Mouse (Mus musculus) forebrain, embryonic 15.5 days (tissue): ENCODE measurements around the gene Fgfr4. TPM values are rescaled to one million over a fixed set of nuclear protein-coding genes. Genes with fewer than 3 reads are reported as not detected.

Source experiments
- ATAC-seq: fragments of 200-750 bp; cut with Nextera tagmentation; replicated peaks from 2 replicates; pipeline ENCODE4 v1.8.0; 2017; ENCODE audit warnings: mild to moderate bottlenecking, moderate TSS enrichment, moderate library complexity
- H3K27ac ChIP-seq: fragments of 300-500 bp; sonication (generic); replicated peaks from 2 replicates; pipeline ENCODE4 v1.5.1; 2015; ENCODE audit warnings: mild to moderate bottlenecking, inconsistent platforms
- H3K27me3 ChIP-seq: fragments of 300-500 bp; sonication (generic); 2 replicates; pipeline ENCODE4 v1.6.1; 2015; ENCODE audit warnings: inconsistent platforms
- H3K36me3 ChIP-seq: fragments of 300-500 bp; sonication (generic); 2 replicates; pipeline ENCODE4 v1.6.1; 2015; ENCODE audit warnings: mild to moderate bottlenecking, inconsistent platforms
- H3K4me1 ChIP-seq: fragments of 300-500 bp; sonication (generic); 2 replicates; pipeline ENCODE4 v1.6.1; 2015; ENCODE audit warnings: inconsistent platforms
- H3K4me2 ChIP-seq: fragments of 300-500 bp; sonication (generic); replicated peaks from 2 replicates; pipeline ENCODE4 v1.6.1; 2015; ENCODE audit warnings: mild to moderate bottlenecking, inconsistent platforms
- H3K4me3 ChIP-seq: fragments of 300-500 bp; sonication (generic); 2 replicates; pipeline ENCODE4 v1.5.1; 2015; ENCODE audit warnings: mild to moderate bottlenecking, inconsistent platforms
- H3K9ac ChIP-seq: fragments of 300-500 bp; sonication (generic); replicated peaks from 2 replicates; pipeline ENCODE4 v1.6.1; 2015; ENCODE audit warnings: mild to moderate bottlenecking, inconsistent platforms
- H3K9me3 ChIP-seq: fragments of 300-500 bp; sonication (generic); 2 replicates; pipeline ENCODE4 v1.6.1; 2016; ENCODE audit warnings: inconsistent platforms
- WGBS: fragments of 180-500 bp; shearing (Covaris S2); methylation state at CpG from one replicate; pipeline ENCODE4 v1.1.7; 2015; ENCODE audit warnings: mixed read lengths; 5-methylcytosine and 5-hydroxymethylcytosine counted together
- polyA plus RNA-seq: library from polyadenylated mRNA; unstranded; fragments of >200 nt; fragmentation: Nextera tagmentation; extraction: Ambion mirVana; gene quantifications from 2 replicates; pipeline ENCODE4 v1.2.1, GENCODE M21; 2015

Fgfr4 gene
- polyA plus RNA-seq, 1 experiment from 2014 or later, result 1.1 TPM

- peaks cover 11% of the 10 kb centered on the region for H3K4me1 ChIP-seq
- 83% methylated on average over 5 of the region's 5 CpGs for WGBS
These were observed 1.5 kb downstream of the Fgfr4 start for GRCm38 (mm10) chr13:55153951-55154350.

GRCm38 (mm10) chr13:55162365-55162764 lies 9.9 kb downstream of the Fgfr4 start:
- Histone ChIP-seq H3K4me1 (no peaks in the 10 kb centered on the region), H3K9ac (no peak overlapping the region), H3K4me3 (no peak overlapping the region), H3K4me2 (no peak overlapping the region), H3K36me3 (no peaks in the 10 kb centered on the region), H3K27me3 (no peaks in the 10 kb centered on the region), H3K27ac (no peak overlapping the region), H3K9me3 (no peaks in the 10 kb centered on the region)
- ATAC-seq, result no peak
- WGBS, result 70% methylated on average over 7 of the region's 7 CpGs

More at GRCm38 (mm10) chr13:55153951-55154350, 1.5 kb downstream of the Fgfr4 start:
- no peak for ATAC-seq
- Histone ChIP-seq H3K27me3 (peaks cover 7% of the 10 kb centered on the region; the same call in 1 of the 2 replicates), H3K4me3 (no peak overlapping the region), H3K9me3 (no peaks in the 10 kb centered on the region), H3K9ac (no peak overlapping the region), H3K27ac (no peak overlapping the region), H3K36me3 (no peaks in the 10 kb centered on the region), H3K4me2 (no peak overlapping the region)

GRCm38 (mm10) chr13:55163553-55163952 lies 11.1 kb downstream of the Fgfr4 start:
- Histone ChIP-seq H3K9ac (no peak overlapping the region), H3K9me3 (no peaks in the 10 kb centered on the region), H3K4me2 (no peak overlapping the region), H3K4me3 (no peak overlapping the region), H3K36me3 (no peaks in the 10 kb centered on the region), H3K27ac (no peak overlapping the region), H3K4me1 (peaks cover 1% of the 10 kb centered on the region; the same call in 1 of the 2 replicates), H3K27me3 (no peaks in the 10 kb centered on the region)
- 73% methylated on average over 5 of the region's 5 CpGs for WGBS
- ATAC-seq, result no peak

GRCm38 (mm10) chr13:55165831-55166339 lies 13.4 kb downstream of the Fgfr4 start:
- ATAC-seq, result no peak
- H3K4me2 ChIP-seq, result no peak overlapping the region
- H3K36me3 ChIP-seq, result no peaks in the 10 kb centered on the region
- no peaks in the 10 kb centered on the region for H3K27me3 ChIP-seq
- no peaks in the 10 kb centered on the region for H3K9me3 ChIP-seq
- H3K9ac ChIP-seq, result no peak overlapping the region
- no peak overlapping the region for H3K27ac ChIP-seq
- WGBS, result 92% methylated on average over 16 of the region's 16 CpGs
- H3K4me1 ChIP-seq, result peaks cover 12% of the 10 kb centered on the region
- H3K4me3 ChIP-seq, result no peak overlapping the region

- Histone ChIP-seq H3K27me3 (no peaks in the 10 kb centered on the region), H3K4me3 (no peak overlapping the region), H3K4me1 (peaks cover 24% of the 10 kb centered on the region), H3K27ac (no peak overlapping the region), H3K9me3 (no peaks in the 10 kb centered on the region), H3K36me3 (no peaks in the 10 kb centered on the region), H3K4me2 (no peak overlapping the region), H3K9ac (no peak overlapping the region)
- WGBS, result 89% methylated on average over 32 of the region's 32 CpGs
- ATAC-seq, result no peak
These were observed 14.6 kb downstream of the Fgfr4 start for GRCm38 (mm10) chr13:55166806-55167725.

- Histone ChIP-seq H3K4me1 (peaks cover 30% of the 10 kb centered on the region), H3K36me3 (no peaks in the 10 kb centered on the region), H3K9me3 (no peaks in the 10 kb centered on the region), H3K27me3 (no peaks in the 10 kb centered on the region), H3K4me2 (no peak overlapping the region), H3K9ac (no peak overlapping the region), H3K4me3 (no peak overlapping the region), H3K27ac (no peak overlapping the region)
- ATAC-seq, result no peak
- 89% methylated on average over 11 of the region's 11 CpGs for WGBS
These were observed 15.4 kb downstream of the Fgfr4 start for GRCm38 (mm10) chr13:55167798-55168197.

GRCm38 (mm10) chr13:55168255-55168654 lies 15.8 kb downstream of the Fgfr4 start:
- Histone ChIP-seq H3K4me3 (no peak overlapping the region), H3K4me1 (peaks cover 30% of the 10 kb centered on the region), H3K27ac (peak overlapping the region; percentile 54; the same call in 1 of the 2 replicates), H3K36me3 (no peaks in the 10 kb centered on the region), H3K4me2 (no peak overlapping the region), H3K9me3 (no peaks in the 10 kb centered on the region), H3K9ac (no peak overlapping the region), H3K27me3 (no peaks in the 10 kb centered on the region)
- WGBS, result 93% methylated on average over 5 of the region's 5 CpGs
- ATAC-seq, result no peak

GRCm38 (mm10) chr13:55168958-55169369 lies 16.5 kb downstream of the Fgfr4 start:
- Histone ChIP-seq H3K9ac (peak overlapping the region; percentile 15; the same call in 1 of the 2 replicates), H3K4me2 (no peak overlapping the region), H3K4me1 (peaks cover 30% of the 10 kb centered on the region), H3K36me3 (no peaks in the 10 kb centered on the region), H3K27ac (peak overlapping the region; percentile 54), H3K4me3 (no peak overlapping the region), H3K27me3 (no peaks in the 10 kb centered on the region), H3K9me3 (no peaks in the 10 kb centered on the region)
- ATAC-seq, result peak; percentile 83
- WGBS, result 66% methylated on average over 13 of the region's 13 CpGs

GRCm38 (mm10) chr13:55171517-55172335 lies 19.3 kb downstream of the Fgfr4 start:
- H3K27ac ChIP-seq, result peak overlapping the region; percentile 81
- peaks cover 30% of the 10 kb centered on the region for H3K4me1 ChIP-seq
- H3K27me3 ChIP-seq, result no peaks in the 10 kb centered on the region
- peak overlapping the region; percentile 1; the same call in 1 of the 2 replicates for H3K4me3 ChIP-seq
- peak overlapping the region; percentile 33 for H3K4me2 ChIP-seq
- no peaks in the 10 kb centered on the region for H3K9me3 ChIP-seq
- H3K36me3 ChIP-seq, result no peaks in the 10 kb centered on the region
- peak; percentile 89 for ATAC-seq
- H3K9ac ChIP-seq, result 0 out of 2 replicates have a peak overlapping the region, but pooled peaks have one; percentile 4
- 14% methylated on average over 26 of the region's 26 CpGs for WGBS

GRCm38 (mm10) chr13:55172336-55172770 lies 19.9 kb downstream of the Fgfr4 start:
- Histone ChIP-seq H3K36me3 (no peaks in the 10 kb centered on the region), H3K4me1 (peaks cover 30% of the 10 kb centered on the region), H3K9ac (no peak overlapping the region), H3K27ac (peak overlapping the region; percentile 81), H3K27me3 (no peaks in the 10 kb centered on the region), H3K4me2 (no peak overlapping the region), H3K9me3 (no peaks in the 10 kb centered on the region), H3K4me3 (no peak overlapping the region)
- 51% methylated on average over 7 of the region's 7 CpGs for WGBS
- no peak for ATAC-seq

GRCm38 (mm10) chr13:55174347-55174746 lies 21.9 kb downstream of the Fgfr4 start:
- Histone ChIP-seq H3K4me1 (peaks cover 21% of the 10 kb centered on the region), H3K27me3 (no peaks in the 10 kb centered on the region), H3K27ac (no peak overlapping the region), H3K9ac (no peak overlapping the region), H3K9me3 (no peaks in the 10 kb centered on the region), H3K4me3 (no peak overlapping the region), H3K36me3 (no peaks in the 10 kb centered on the region), H3K4me2 (no peak overlapping the region)
- WGBS, result 76% methylated on average over 11 of the region's 11 CpGs
- no peak for ATAC-seq

GRCm38 (mm10) chr13:55176265-55176664 lies 23.8 kb downstream of the Fgfr4 start:
- Histone ChIP-seq H3K4me2 (no peak overlapping the region), H3K4me1 (peaks cover 14% of the 10 kb centered on the region), H3K36me3 (no peaks in the 10 kb centered on the region), H3K27me3 (no peaks in the 10 kb centered on the region), H3K9ac (no peak overlapping the region), H3K4me3 (no peak overlapping the region), H3K27ac (no peak overlapping the region), H3K9me3 (no peaks in the 10 kb centered on the region)
- no peak for ATAC-seq
- 93% methylated on average over 6 of the region's 6 CpGs for WGBS
